Mouse (Mus musculus): ENCODE measurements around the gene Pls1.

The Pls1 gene

GRCm38 (mm10) chr9:95803783-95804182 lies 41.3 kb downstream of the Pls1 start:
- DNase-seq (ENCODE audit: low spot score in 2 of 2) = no peak

DNA sequence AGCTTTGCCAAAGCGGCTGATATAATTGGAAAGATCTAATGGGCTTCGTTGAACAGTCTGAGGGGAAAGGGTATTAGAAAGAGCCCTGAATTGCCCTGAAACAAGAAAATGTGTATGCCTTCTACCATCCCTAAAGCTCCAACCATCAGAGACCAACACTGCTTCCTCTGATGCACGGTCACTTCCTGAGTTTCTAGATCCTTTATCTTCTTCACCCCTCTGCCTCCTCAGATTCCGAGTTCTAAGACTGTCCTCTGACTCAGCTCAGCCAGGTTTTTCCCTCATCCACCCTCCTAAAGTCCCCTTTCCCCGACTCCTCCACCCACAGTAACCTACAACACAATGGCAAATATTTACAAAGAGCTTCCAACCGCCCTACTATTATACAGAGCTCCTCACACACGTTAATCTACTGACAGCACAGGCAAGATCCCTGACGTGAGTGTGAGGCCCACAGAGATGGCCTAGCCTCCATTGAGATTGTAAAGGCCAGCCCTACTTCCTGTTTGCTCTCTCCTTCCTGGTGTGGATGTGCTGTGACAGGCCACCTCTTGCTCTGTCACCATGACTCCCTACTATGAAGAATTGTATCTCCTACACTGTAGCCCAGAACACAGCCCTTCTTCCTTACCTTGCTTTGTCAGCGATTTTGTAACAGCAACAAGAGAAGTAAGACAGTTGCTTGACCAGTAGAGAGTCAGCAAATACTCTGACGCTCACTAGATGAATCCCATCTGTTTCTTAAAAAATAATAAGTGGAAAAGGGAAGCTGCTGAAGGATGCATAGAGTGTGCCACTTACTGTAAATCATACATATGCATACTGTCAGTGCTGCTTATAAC lies 43.3 kb downstream of the Pls1 start:
- no peak for DNase-seq (ENCODE audit: low spot score in 2 of 2)

DNA sequence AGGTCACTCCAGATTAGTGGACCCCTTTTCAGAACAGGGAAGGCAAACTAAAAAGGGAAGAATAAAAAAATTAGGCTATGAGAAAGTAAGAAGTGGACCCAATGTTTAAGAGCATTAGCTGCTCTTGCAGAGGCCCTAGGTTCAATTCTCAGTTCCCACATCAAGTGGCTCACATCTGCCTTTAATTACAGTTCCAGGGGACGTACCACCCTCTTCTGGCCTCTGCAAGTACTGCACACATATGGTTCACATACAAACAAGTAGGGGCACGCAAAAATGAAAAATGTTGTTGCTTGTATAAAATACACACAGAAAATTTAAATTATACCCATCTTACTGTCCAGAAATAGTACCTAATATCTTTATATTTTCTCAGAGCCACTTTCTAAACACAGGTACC lies 48.8 kb downstream of the Pls1 start:
- no peak for DNase-seq (ENCODE audit: low spot score in 2 of 2)

GRCm38 (mm10) chr9:95795844-95796243 lies 49.3 kb downstream of the Pls1 start:
- DNase-seq (ENCODE audit: low spot score in 2 of 2) = no peak

GRCm38 (mm10) chr9:95795077-95795784 lies 49.9 kb downstream of the Pls1 start:
- no peak for DNase-seq (ENCODE audit: low spot score in 2 of 2)

- no peak for DNase-seq (ENCODE audit: low spot score in 2 of 2)
Measured at GRCm38 (mm10) chr9:95793986-95794744, 50.9 kb downstream of the Pls1 start.

- DNase-seq (ENCODE audit: low spot score in 2 of 2) = no peak
Measured at GRCm38 (mm10) chr9:95784888-95785511, 60.1 kb downstream of the Pls1 start.

- no peak for DNase-seq (ENCODE audit: low spot score in 2 of 2)
Measured at GRCm38 (mm10) chr9:95783646-95784293, 61.3 kb downstream of the Pls1 start.

GRCm38 (mm10) chr9:95771671-95772070 lies 73.4 kb downstream of the Pls1 start:
- DNase-seq (ENCODE audit: low spot score in 2 of 2) = no peak

DNA sequence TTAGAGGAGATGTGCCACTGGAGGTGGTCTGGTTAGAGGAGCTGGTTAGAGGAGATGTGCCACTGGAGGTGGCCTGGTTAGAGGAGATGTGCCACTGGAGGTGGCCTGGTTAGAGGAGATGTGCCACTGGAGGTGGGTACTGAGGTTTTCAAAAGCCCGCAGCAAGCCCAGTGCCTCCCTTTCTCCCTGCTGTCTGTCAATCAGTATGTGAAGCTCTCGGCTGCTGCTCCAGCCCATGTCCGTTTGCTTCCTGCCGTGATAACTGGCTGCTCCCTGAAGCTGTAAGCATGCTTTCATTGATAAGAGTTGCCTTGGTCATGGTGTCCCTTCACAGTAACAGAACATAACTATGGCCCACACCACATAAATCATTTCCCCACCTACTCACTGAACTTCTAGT lies 81.9 kb downstream of the Pls1 start:
- no peak for DNase-seq (ENCODE audit: low spot score in 2 of 2)

- no peak for DNase-seq (ENCODE audit: low spot score in 2 of 2)
Measured at GRCm38 (mm10) chr9:95762228-95762627, 82.9 kb downstream of the Pls1 start.

DNA sequence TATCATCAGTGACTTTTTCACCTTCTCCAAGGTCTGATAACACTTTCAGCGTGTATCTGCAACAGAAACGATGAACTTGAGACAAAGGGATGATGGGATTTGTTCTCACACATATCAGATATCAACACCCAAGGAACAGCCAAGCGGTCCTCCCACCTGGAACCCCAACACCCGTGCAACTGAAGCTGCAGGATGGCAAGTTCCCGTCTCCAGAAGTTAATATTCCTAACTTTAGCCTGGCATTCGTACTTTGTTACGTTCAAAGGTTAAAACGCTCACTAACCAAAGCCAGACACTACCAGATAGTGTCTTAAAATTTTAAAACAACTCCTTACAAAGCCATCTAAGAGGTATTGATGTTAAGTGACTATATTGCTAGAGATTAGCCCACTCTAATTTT lies 83.7 kb downstream of the Pls1 start:
- no peak for DNase-seq (ENCODE audit: low spot score in 2 of 2)

DNA sequence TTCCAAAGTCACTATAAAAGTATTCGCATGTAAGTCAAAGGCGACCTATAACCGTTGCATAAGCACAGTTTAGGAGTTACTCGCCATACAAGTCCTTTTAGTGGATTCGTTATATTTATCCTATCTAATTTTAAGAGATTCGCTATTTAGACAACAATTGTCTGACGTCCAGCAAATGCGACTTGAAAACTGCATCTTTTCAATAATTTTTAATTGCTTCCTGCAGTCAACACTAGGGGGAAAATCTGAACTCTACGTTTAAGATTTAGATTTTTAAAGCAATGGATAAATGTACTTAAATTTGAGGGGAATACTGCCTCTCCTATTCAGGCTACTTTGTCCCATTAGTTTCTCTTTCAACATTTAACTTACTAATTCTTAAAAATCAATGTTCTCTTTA lies 94.4 kb downstream of the Pls1 start:
- no peak for DNase-seq (ENCODE audit: low spot score in 2 of 2)

GRCm38 (mm10) chr9:95750037-95750511 lies 95.0 kb downstream of the Pls1 start, which contains the start of gene Trpc1:
Gene Trpc1 (minus strand): TSS chr9:95750375.
- peak; percentile 48 to 77 for DNase-seq (ENCODE audit: low spot score in 2 of 2)

DNA sequence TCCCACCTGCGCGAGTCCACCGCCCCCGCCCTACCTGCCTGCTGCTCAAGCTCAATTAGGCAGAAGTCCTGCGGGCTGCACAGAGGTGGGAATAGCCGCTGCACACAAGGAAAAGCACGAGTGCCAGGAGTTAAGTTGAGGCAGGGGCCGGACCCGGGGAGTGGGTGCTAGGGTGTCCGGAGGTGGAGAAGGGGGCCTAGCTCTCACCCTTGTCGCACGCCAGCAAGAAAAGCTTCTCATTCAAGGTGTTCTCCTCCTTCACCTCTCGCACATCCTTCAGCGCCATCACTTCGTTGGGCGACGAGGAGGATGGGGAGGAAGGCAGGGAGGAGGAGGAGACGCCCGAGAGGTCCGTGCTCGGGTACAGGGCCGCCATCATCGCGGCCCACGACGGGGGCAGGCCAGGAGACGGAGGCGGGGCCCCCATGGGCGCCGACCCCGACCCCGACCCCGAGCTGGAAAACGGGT lies 95.6 kb downstream of the Pls1 start:
- peak in 1 of 2 experiments; percentile 18 for DNase-seq (ENCODE audit: low spot score in 2 of 2)

- no peak for DNase-seq (ENCODE audit: low spot score in 2 of 2)
Measured at GRCm38 (mm10) chr9:95747298-95747697, 97.8 kb downstream of the Pls1 start.

DNA sequence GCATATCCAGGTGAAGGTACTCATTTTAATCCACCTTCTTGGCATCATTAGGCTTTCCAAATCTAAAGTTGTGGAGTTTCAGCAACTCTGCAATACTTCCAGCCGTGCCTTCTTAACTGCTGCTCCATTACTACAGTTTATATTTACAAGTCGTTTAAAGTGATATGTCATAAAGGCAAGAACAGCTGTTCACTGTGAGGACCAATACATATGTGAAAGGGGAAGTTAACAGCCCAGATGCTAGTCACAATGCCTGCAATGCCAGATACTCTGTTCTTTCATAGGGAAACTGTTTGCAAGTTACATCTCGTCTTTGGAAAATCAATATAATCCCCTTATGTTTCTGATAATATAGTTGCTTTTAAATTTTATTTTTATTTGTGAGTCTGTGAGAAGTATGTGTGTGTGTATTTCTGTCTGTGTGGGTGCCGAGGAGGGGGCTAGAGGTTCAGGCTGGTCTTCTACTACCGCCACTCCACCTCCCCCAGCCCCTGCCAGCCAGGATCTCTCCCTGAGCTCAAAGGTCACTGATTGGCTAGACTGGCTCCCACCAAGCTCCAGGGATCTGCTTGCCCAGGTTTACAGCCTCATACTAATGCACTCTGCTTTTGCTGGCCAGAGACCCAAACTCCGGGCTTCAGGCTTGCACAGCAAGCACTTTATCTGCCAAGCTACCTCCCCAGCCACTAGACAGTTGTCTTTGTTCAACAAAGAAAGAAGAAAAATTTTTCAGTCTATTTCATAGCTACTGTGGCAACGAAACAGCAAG lies 100.1 kb downstream of the Pls1 start:
- no peak for DNase-seq (ENCODE audit: low spot score in 2 of 2)

DNA sequence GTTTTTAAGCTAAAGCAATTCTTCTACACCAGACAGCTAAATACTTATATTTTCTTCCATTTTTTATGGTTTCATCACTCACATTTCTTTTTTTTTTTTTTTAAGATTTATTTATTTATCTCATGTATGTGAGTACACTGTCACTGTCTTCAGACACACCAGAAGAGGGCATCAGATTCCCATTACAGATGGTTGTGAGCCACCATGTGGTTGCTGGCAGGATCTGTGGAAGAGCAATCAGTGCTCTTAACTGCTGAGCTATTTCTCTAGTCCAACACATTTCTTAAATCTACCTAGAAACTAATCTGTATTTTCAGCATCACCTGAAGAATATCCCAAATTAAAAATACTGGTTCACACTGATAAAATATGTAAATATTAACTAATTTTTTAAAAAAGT lies 108.9 kb downstream of the Pls1 start:
- DNase-seq (ENCODE audit: low spot score in 2 of 2) = no peak

- DNase-seq (ENCODE audit: low spot score in 2 of 2) = no peak
Measured at GRCm38 (mm10) chr9:95712574-95712973, 132.5 kb downstream of the Pls1 start.

- DNase-seq (ENCODE audit: low spot score in 2 of 2) = no peak
Measured at GRCm38 (mm10) chr9:95708943-95709342, 136.2 kb downstream of the Pls1 start.

Data from cerebellum, postnatal 4 days (tissue).